Mouse (Mus musculus): ENCODE data around the gene Hsd11b1. TPM values are rescaled to one million over a fixed set of nuclear protein-coding genes. Genes with fewer than 3 reads are reported as not detected.

Hsd11b1 gene
- polyA plus RNA-seq, 1 experiment from 2014 or later = 1.1 TPM

DNA sequence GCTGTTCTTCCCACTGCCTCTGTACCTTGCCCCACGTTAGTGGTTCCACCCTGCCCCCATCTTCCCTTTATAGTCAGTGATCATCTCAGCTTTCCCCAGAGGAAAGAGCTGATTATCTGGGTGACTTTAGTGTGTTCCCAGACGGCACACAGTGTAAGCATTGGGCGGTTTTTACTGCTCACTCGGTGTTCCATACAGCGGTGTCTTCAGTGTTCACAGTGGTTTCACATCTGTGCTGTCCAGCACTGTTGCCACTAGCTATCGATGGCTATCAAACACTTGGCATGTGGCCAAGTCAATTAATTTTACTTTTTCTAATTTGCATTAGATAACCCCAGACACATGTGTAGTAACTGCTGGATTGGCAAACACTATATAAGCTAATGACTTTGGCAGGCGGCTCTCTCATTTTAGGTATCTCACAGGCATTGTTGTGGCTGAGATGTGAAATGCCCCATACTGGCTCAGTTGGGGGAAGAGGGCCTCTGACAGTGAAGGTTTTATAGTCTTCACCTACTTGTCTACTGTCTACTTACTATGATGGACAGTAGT, 20.4 kb upstream of the Hsd11b1 start:
- ATAC-seq = no peak
- Histone ChIP-seq H3K27ac (ENCODE audit: low read length) (no peak overlapping the region), H3K36me3 (ENCODE audit: control insufficient read depth, insufficient read depth) (no peaks in the 10 kb centered on the region), H3K4me3 (replicated peaks; ENCODE audit: low read length) (no peak overlapping the region), H3K9me3 (ENCODE audit: control insufficient read depth, low read length) (no peaks in the 10 kb centered on the region), H3K9ac (replicated peaks; ENCODE audit: low read depth, low read length) (no peak overlapping the region), H3K4me2 (ENCODE audit: low read length) (no peak overlapping the region), H3K27me3 (replicated peaks; ENCODE audit: control insufficient read depth, insufficient read depth, low read length) (no peaks in the 10 kb centered on the region), H3K4me1 (replicated peaks; ENCODE audit: control insufficient read depth, insufficient read depth, low read length) (no peaks in the 10 kb centered on the region)
- 81% methylated on average over 7 of the region's 7 CpGs for whole genome bisulfite sequencing

DNA sequence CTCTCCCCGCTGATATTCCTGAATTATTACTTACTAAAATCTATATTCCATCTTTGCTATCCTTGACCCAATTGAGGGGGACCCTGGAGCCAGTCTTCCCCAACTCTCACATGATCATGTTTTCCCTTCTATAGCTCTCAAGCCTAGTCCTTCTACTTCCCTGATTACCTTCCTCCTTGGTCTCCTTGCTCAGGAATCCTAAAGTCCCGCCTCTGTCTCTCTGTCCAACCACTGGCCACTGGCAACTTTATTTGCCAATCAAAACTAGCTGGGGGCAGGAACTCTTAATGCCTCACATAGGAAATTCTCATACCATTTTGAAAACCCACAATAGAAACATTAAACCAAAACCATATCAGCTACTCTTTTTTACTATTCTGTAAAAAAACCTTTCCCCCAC, 17.5 kb upstream of the Hsd11b1 start:
- no peaks in the 10 kb centered on the region for H3K4me1 ChIP-seq (replicated peaks; ENCODE audit: control insufficient read depth, insufficient read depth, low read length)
- H3K4me2 ChIP-seq (ENCODE audit: low read length) = no peak overlapping the region
- no peak overlapping the region for H3K9ac ChIP-seq (replicated peaks; ENCODE audit: low read depth, low read length)
- no peaks in the 10 kb centered on the region for H3K27me3 ChIP-seq (replicated peaks; ENCODE audit: control insufficient read depth, insufficient read depth, low read length)
- no peak overlapping the region for H3K4me3 ChIP-seq (replicated peaks; ENCODE audit: low read length)
- no peak overlapping the region for H3K27ac ChIP-seq (ENCODE audit: low read length)
- H3K9me3 ChIP-seq (ENCODE audit: control insufficient read depth, low read length) = no peaks in the 10 kb centered on the region
- 100% methylated on average over 2 of the region's 2 CpGs for WGBS
- no peak for ATAC-seq
- no peaks in the 10 kb centered on the region for H3K36me3 ChIP-seq (ENCODE audit: control insufficient read depth, insufficient read depth)

DNA sequence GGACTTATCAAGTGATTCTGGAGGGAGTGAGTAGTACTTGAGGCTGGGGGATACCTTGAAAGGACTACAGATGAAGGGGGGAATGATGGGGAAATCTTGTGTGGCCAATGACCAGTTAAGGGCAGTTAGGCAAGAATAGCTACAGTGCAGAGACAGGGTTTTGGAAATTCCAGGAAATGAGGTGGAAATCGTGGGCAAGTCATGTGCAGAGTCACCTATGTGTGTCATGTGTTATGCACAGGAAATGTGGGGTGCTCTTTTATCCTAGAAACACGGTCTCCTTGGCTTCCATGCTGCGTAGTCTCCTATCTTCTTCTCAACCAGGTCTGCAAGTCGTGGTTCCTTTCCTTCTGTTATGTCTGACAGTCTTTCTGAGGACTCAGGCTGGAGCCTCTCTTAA, 15.6 kb upstream of the Hsd11b1 start:
- H3K4me2 ChIP-seq (ENCODE audit: low read length) = no peak overlapping the region
- H3K9me3 ChIP-seq (ENCODE audit: control insufficient read depth, low read length) = no peaks in the 10 kb centered on the region
- H3K4me1 ChIP-seq (replicated peaks; ENCODE audit: control insufficient read depth, insufficient read depth, low read length) = no peaks in the 10 kb centered on the region
- H3K36me3 ChIP-seq (ENCODE audit: control insufficient read depth, insufficient read depth) = no peaks in the 10 kb centered on the region
- 90% methylated on average over 4 of the region's 4 CpGs for WGBS
- H3K4me3 ChIP-seq (replicated peaks; ENCODE audit: low read length) = no peak overlapping the region
- H3K27ac ChIP-seq (ENCODE audit: low read length) = no peak overlapping the region
- no peaks in the 10 kb centered on the region for H3K27me3 ChIP-seq (replicated peaks; ENCODE audit: control insufficient read depth, insufficient read depth, low read length)
- no peak overlapping the region for H3K9ac ChIP-seq (replicated peaks; ENCODE audit: low read depth, low read length)
- no peak for ATAC-seq

DNA sequence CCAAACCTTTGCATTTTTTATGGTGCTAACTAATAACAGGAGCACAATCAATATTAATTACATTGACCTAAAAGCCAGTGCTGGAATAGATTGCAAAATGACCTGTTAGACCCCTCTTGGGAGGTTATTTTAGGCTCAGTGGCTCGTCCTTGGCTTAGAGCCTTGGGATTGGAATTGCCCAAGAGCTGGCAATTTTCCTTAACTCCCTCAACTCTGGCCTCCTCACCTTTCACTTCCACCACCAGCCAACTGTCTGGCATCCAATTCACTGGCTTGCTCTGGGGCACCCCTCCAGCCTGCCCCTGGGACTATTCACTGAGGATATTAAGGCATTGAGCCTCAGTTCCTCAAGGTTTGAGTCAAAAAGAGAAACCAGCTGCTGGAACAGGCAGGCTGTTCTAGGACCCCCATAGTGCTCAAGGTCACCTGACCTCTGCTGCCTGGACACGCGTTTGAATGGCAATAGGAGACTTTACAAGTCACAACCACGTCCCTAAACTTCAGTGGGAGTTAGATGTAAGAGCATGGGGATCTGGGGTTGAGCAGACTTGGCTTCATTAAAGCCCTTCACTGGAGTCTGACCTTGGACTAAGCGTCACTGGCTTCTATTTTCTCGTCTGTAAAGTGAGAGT, 14.7 kb upstream of the Hsd11b1 start:
- 44% methylated on average over 6 of the region's 6 CpGs for WGBS
- Histone ChIP-seq H3K4me1 (replicated peaks; ENCODE audit: control insufficient read depth, insufficient read depth, low read length) (peaks cover under 1% of the 10 kb centered on the region), H3K4me2 (ENCODE audit: low read length) (no peak overlapping the region), H3K9me3 (ENCODE audit: control insufficient read depth, low read length) (no peaks in the 10 kb centered on the region), H3K9ac (replicated peaks; ENCODE audit: low read depth, low read length) (no peak overlapping the region), H3K27me3 (replicated peaks; ENCODE audit: control insufficient read depth, insufficient read depth, low read length) (no peaks in the 10 kb centered on the region), H3K36me3 (ENCODE audit: control insufficient read depth, insufficient read depth) (no peaks in the 10 kb centered on the region), H3K27ac (ENCODE audit: low read length) (no peak overlapping the region), H3K4me3 (replicated peaks; ENCODE audit: low read length) (no peak overlapping the region)
- ATAC-seq = no peak

DNA sequence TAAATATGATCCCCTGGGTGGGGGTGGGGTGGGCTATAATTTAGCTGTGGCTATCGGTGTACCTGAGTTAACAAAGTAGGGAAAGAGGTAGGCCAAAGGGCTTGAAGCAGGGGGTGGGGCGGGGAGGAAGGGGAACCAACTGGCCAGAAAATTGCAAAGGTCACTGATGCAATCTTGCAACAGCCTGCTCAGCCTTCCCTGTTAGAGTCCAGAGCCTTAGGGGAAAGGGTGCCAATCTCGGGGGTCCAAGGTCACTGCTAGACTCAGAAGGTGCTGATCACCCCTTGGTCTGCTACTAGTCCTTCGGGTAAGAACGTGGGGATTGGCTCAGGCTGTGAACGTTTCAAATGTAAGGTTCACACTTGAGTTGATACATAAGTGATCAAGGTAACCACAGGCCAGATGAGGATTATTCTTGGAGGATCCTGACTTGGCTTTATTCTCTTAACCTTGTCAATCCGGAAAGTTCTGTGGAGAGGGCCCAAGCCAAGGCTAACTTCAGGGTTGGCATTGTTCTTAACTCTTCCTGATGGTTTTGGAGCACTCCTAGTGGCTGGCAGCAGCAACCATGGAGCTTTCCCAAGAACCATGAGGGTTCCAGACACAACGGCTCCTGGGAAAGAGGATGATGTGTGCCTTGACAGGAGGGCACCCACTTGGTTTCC, 10.7 kb upstream of the Hsd11b1 start:
- no peak overlapping the region for H3K9ac ChIP-seq (replicated peaks; ENCODE audit: low read depth, low read length)
- H3K36me3 ChIP-seq (ENCODE audit: control insufficient read depth, insufficient read depth) = no peaks in the 10 kb centered on the region
- ATAC-seq = no peak
- no peaks in the 10 kb centered on the region for H3K27me3 ChIP-seq (replicated peaks; ENCODE audit: control insufficient read depth, insufficient read depth, low read length)
- no peak overlapping the region for H3K4me2 ChIP-seq (ENCODE audit: low read length)
- H3K27ac ChIP-seq (ENCODE audit: low read length) = no peak overlapping the region
- WGBS = 89% methylated on average over 8 of the region's 8 CpGs
- peaks cover 16% of the 10 kb centered on the region for H3K4me1 ChIP-seq (replicated peaks; ENCODE audit: control insufficient read depth, insufficient read depth, low read length)
- H3K4me3 ChIP-seq (replicated peaks; ENCODE audit: low read length) = no peak overlapping the region
- H3K9me3 ChIP-seq (ENCODE audit: control insufficient read depth, low read length) = no peaks in the 10 kb centered on the region

DNA sequence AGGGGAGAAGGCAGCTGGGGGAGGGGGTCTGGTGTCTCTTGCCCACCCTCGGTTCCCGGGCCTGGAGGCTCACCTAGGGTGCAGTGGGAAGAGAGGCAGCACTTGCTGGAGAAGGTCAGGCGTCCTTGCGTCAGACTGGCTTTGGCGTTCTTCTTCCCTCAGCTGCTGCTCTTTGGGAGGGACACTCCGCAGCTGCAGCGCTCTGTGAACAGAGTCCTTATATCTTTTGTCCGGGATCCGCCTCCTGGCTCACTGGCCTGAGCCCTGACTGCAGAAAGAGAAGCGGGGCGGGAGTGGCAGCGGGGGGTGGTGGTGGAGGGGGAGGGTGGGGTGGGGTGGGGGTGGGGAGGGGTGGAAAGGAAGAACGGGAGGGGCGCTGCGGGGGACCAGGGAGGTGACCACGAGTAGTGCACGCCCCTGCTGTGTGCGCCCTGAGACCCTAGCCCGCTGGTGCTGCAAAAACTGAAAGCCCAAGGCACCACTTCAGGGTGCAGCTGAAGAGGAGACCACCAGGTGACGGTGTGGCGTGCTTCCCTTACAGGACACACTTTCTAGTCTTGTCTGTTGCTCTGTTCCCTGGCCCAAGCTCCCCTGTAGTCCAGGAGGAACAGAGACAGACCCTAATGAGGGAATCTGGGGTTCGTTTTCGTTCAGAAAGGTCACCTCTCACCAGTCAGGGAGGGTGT, 9.2 kb upstream of the Hsd11b1 start, which contains the start of gene G0s2:
Gene G0s2, minus strand, starts transcription at position 302 of the 686 bp plus-strand sequence.
- Histone ChIP-seq H3K4me3 (replicated peaks; ENCODE audit: low read length) (peak within 1 kb of the TSS; percentile 29), H3K4me2 (ENCODE audit: low read length) (peak within 1 kb of the TSS; percentile 51), H3K4me1 (replicated peaks; ENCODE audit: control insufficient read depth, insufficient read depth, low read length) (peaks cover 16% of the 10 kb centered on the region), H3K9me3 (ENCODE audit: control insufficient read depth, low read length) (no peaks in the 10 kb centered on the region), H3K9ac (replicated peaks; ENCODE audit: low read depth, low read length) (peak within 1 kb of the TSS; percentile 52), H3K27me3 (replicated peaks; ENCODE audit: control insufficient read depth, insufficient read depth, low read length) (no peaks in the 10 kb centered on the region), H3K27ac (ENCODE audit: low read length) (peak within 1 kb of the TSS; percentile 37), H3K36me3 (ENCODE audit: control insufficient read depth, insufficient read depth) (no peaks in the 10 kb centered on the region)
- peak; percentile 74 for ATAC-seq
- WGBS = 1% methylated on average over 18 of the region's 23 CpGs

DNA sequence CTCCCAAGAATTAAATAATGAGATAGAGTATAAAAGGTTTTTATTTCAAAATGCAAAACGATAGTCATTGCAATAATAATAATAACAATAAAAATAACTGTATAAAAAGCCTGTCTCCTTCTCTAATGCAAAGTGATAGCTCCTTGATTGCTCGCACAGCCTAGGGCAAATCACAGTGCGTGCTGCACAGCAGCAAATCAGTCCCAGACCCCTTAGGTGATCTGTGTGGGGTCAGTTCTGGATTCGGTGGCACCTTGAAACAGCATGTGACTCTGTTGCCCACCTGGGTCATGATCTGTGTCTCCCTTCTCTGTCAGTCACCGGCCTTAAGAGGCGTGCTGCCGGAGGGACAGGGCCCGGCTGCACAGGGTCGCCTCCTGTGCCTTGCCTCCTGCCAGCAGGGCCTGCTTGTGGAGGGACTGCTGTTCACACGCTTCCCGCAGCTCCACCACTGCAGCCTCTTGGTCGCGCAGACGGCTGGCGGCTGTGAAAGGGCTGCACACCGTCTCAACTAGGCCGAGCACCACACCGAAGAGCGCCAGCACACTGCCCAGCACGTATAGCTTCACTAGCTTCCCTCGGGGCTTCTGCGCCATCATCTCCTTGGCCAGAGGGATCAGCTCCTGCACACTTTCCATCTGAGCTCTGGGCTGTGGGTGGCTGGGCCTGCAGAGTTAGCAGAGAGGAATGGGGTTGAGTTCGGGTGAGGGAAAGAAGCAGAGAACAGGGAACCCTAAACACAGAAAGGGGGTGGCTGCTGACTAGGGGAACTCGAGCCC, 8.5 kb upstream of the Hsd11b1 start:
- H3K4me2 ChIP-seq (ENCODE audit: low read length) = peak overlapping the region; percentile 51
- no peaks in the 10 kb centered on the region for H3K27me3 ChIP-seq (replicated peaks; ENCODE audit: control insufficient read depth, insufficient read depth, low read length)
- peak overlapping the region; percentile 29 for H3K4me3 ChIP-seq (replicated peaks; ENCODE audit: low read length)
- H3K36me3 ChIP-seq (ENCODE audit: control insufficient read depth, insufficient read depth) = no peaks in the 10 kb centered on the region
- H3K27ac ChIP-seq (ENCODE audit: low read length) = peak overlapping the region; percentile 37
- peak overlapping the region; percentile 52 for H3K9ac ChIP-seq (replicated peaks; ENCODE audit: low read depth, low read length)
- ATAC-seq = peak; percentile 74
- no peaks in the 10 kb centered on the region for H3K9me3 ChIP-seq (ENCODE audit: control insufficient read depth, low read length)
- peaks cover 16% of the 10 kb centered on the region for H3K4me1 ChIP-seq (replicated peaks; ENCODE audit: control insufficient read depth, insufficient read depth, low read length)
- 15% methylated on average over 24 of the region's 24 CpGs for WGBS

DNA sequence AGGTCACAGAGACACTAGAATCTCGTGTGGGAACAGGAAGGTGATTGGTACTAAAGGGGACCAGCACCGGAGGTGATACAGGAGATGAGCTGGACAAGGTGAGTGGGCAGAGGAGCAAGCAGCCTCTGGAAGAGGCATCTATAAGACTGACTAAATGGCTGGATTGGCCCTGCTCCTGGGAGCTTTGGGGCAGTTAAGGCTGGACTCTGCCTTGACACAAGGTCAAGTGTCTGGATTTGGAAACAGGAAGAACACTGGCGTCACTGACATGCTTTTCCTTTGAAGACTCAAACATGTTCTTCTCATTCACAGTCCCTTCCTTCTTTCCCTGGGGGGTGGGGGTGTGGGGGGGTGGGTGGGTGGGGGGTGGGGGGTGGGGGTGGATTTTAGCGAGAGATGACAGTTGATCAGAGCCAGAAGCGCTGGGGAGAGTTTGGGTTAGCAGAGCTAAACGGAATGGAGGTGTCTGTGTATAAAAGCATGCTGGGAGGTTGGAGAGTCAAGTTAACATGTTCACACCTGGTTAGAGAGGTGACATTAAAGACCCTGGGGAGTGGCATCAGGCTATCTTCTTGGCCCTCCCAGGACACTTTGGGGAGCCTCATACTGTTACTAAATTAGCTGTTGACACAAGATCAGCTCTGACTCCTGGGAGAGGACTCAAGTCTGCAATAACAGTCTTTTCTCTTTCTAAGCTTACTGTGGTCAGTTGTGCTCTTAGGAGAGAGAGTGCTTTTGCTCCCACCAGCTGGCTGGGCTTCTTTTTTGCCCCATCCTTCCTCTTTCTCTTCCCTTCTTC, 7.3 kb upstream of the Hsd11b1 start:
- H3K36me3 ChIP-seq (ENCODE audit: control insufficient read depth, insufficient read depth) = no peaks in the 10 kb centered on the region
- H3K27ac ChIP-seq (ENCODE audit: low read length) = no peak overlapping the region
- peaks cover 16% of the 10 kb centered on the region for H3K4me1 ChIP-seq (replicated peaks; ENCODE audit: control insufficient read depth, insufficient read depth, low read length)
- H3K27me3 ChIP-seq (replicated peaks; ENCODE audit: control insufficient read depth, insufficient read depth, low read length) = no peaks in the 10 kb centered on the region
- H3K4me3 ChIP-seq (replicated peaks; ENCODE audit: low read length) = no peak overlapping the region
- H3K4me2 ChIP-seq (ENCODE audit: low read length) = no peak overlapping the region
- H3K9ac ChIP-seq (replicated peaks; ENCODE audit: low read depth, low read length) = no peak overlapping the region
- no peaks in the 10 kb centered on the region for H3K9me3 ChIP-seq (ENCODE audit: control insufficient read depth, low read length)
- WGBS = 75% methylated on average over 6 of the region's 6 CpGs
- ATAC-seq = no peak
